Mouse (Mus musculus) forebrain, embryonic 16.5 days (tissue): ENCODE results near the gene Kif26b. TPM values are rescaled to one million over a fixed set of nuclear protein-coding genes. Genes with fewer than 3 reads are reported as not detected.
A peak's percentile ranks its signal among the peaks of the same experiment; 100 is the strongest.

Source experiments
- ATAC-seq: fragments of 200-750 bp; cut with Nextera tagmentation; 2 replicates; pipeline ENCODE4 v1.8.0; 2017; ENCODE audit warnings: mild to moderate bottlenecking, moderate library complexity
- H3K27ac ChIP-seq: fragments of 300-500 bp; sonication (generic); 2 replicates; pipeline ENCODE4 v1.5.1; 2014; ENCODE audit warnings: low read length, control low read depth
- H3K27me3 ChIP-seq: fragments of 300-500 bp; sonication (generic); replicated peaks from 2 replicates; pipeline ENCODE4 v1.6.1; 2014; ENCODE audit warnings: low read length; ENCODE audit not compliant: control insufficient read depth, insufficient read depth
- H3K36me3 ChIP-seq: fragments of 300-500 bp; sonication (generic); 2 replicates; pipeline ENCODE4 v1.6.1; 2014; ENCODE audit not compliant: control insufficient read depth, insufficient read depth
- H3K4me1 ChIP-seq: fragments of 300-500 bp; sonication (generic); replicated peaks from 2 replicates; pipeline ENCODE4 v1.6.1; 2014; ENCODE audit warnings: low read length; ENCODE audit not compliant: control insufficient read depth, insufficient read depth
- H3K4me2 ChIP-seq: fragments of 300-500 bp; sonication (generic); 2 replicates; pipeline ENCODE4 v1.6.1; 2014; ENCODE audit warnings: mild to moderate bottlenecking, low read length, control low read depth
- H3K4me3 ChIP-seq: fragments of 300-500 bp; sonication (generic); replicated peaks from 2 replicates; pipeline ENCODE4 v1.5.1; 2014; ENCODE audit warnings: mild to moderate bottlenecking, low read length, control low read depth
- H3K9ac ChIP-seq: fragments of 300-500 bp; sonication (generic); replicated peaks from 2 replicates; pipeline ENCODE4 v1.6.1; 2014; ENCODE audit warnings: low read depth, low read length, control low read depth
- H3K9me3 ChIP-seq: fragments of 300-500 bp; sonication (generic); 2 replicates; pipeline ENCODE4 v1.6.1; 2016; ENCODE audit warnings: low read length; ENCODE audit not compliant: control insufficient read depth
- WGBS: fragments of 180-500 bp; shearing (Covaris S2); extraction: QIAGEN DNeasy Blood & Tissue Kit; methylation state at CpG from one replicate; pipeline ENCODE4 v1.1.7; 2014; 5-methylcytosine and 5-hydroxymethylcytosine counted together
- polyA plus RNA-seq: library from polyadenylated mRNA; unstranded; fragments of >200 nt; fragmentation: Nextera tagmentation; extraction: Ambion mirVana; gene quantifications from 2 replicates; pipeline ENCODE4 v1.2.1, GENCODE M21; 2015

Kif26b gene
- polyA plus RNA-seq, 1 experiment from 2014 or later: 5.3 TPM

- H3K4me3 ChIP-seq: no peak overlapping the region
- WGBS: 81% methylated on average over 6 of the region's 6 CpGs
These were observed 334.8 kb downstream of the Kif26b start for GRCm38 (mm10) chr1:178863756-178864155.

GRCm38 (mm10) chr1:178864297-178864696 lies 335.4 kb downstream of the Kif26b start:
- peaks cover 12% of the 10 kb centered on the region for H3K4me1 ChIP-seq
- H3K4me3 ChIP-seq: no peak overlapping the region
- no peaks in the 10 kb centered on the region for H3K27me3 ChIP-seq
- no peak for ATAC-seq
- H3K9ac ChIP-seq: no peak overlapping the region
- 71% methylated on average over 4 of the region's 4 CpGs for WGBS
- H3K4me2 ChIP-seq: no peak overlapping the region
- no peaks in the 10 kb centered on the region for H3K9me3 ChIP-seq
- H3K27ac ChIP-seq: no peak overlapping the region
- H3K36me3 ChIP-seq: no peaks in the 10 kb centered on the region

More at GRCm38 (mm10) chr1:178863756-178864155, 334.8 kb downstream of the Kif26b start:
- no peak overlapping the region for H3K9ac ChIP-seq
- H3K4me2 ChIP-seq: no peak overlapping the region
- H3K9me3 ChIP-seq: no peaks in the 10 kb centered on the region
- H3K4me1 ChIP-seq: peaks cover 12% of the 10 kb centered on the region
- no peaks in the 10 kb centered on the region for H3K36me3 ChIP-seq
- no peak for ATAC-seq
- H3K27me3 ChIP-seq: no peaks in the 10 kb centered on the region
- H3K27ac ChIP-seq: no peak overlapping the region

- WGBS: 95% methylated on average over 4 of the region's 4 CpGs
- no peaks in the 10 kb centered on the region for H3K36me3 ChIP-seq
- H3K4me1 ChIP-seq: no peaks in the 10 kb centered on the region; the same call in 1 of the 2 replicates
- no peaks in the 10 kb centered on the region for H3K9me3 ChIP-seq
- H3K27me3 ChIP-seq: no peaks in the 10 kb centered on the region
- no peak overlapping the region for H3K9ac ChIP-seq
- H3K4me2 ChIP-seq: no peak overlapping the region
- no peak overlapping the region for H3K4me3 ChIP-seq
- ATAC-seq: no peak
- no peak overlapping the region for H3K27ac ChIP-seq
These were observed 337.8 kb downstream of the Kif26b start for GRCm38 (mm10) chr1:178866757-178867156.

GRCm38 (mm10) chr1:178871055-178871454 lies 342.1 kb downstream of the Kif26b start:
- Histone ChIP-seq H3K36me3 (no peaks in the 10 kb centered on the region), H3K9me3 (no peaks in the 10 kb centered on the region), H3K4me1 (no peaks in the 10 kb centered on the region), H3K27ac (no peak overlapping the region), H3K4me3 (no peak overlapping the region), H3K9ac (no peak overlapping the region), H3K4me2 (no peak overlapping the region), H3K27me3 (no peaks in the 10 kb centered on the region)
- no peak for ATAC-seq
- 57% methylated on average over 3 of the region's 3 CpGs for WGBS

- Histone ChIP-seq H3K36me3 (no peaks in the 10 kb centered on the region), H3K9me3 (no peaks in the 10 kb centered on the region), H3K27ac (no peak overlapping the region), H3K4me2 (no peak overlapping the region), H3K9ac (no peak overlapping the region), H3K4me1 (no peaks in the 10 kb centered on the region), H3K27me3 (no peaks in the 10 kb centered on the region), H3K4me3 (no peak overlapping the region)
- 41% methylated on average over 2 of the region's 2 CpGs for WGBS
- ATAC-seq: no peak
These were observed 348.0 kb downstream of the Kif26b start for GRCm38 (mm10) chr1:178876926-178877325.

GRCm38 (mm10) chr1:178878676-178879075 lies 349.8 kb downstream of the Kif26b start:
- Histone ChIP-seq H3K9me3 (no peaks in the 10 kb centered on the region), H3K27me3 (no peaks in the 10 kb centered on the region), H3K4me2 (no peak overlapping the region), H3K9ac (no peak overlapping the region), H3K27ac (no peak overlapping the region), H3K4me3 (no peak overlapping the region), H3K4me1 (no peaks in the 10 kb centered on the region), H3K36me3 (no peaks in the 10 kb centered on the region)
- WGBS: 50% methylated on average over 1 of the region's 1 CpGs
- ATAC-seq: no peak

- 85% methylated on average over 7 of the region's 7 CpGs for WGBS
- ATAC-seq: no peak
- Histone ChIP-seq H3K27ac (no peak overlapping the region), H3K4me3 (no peak overlapping the region), H3K9ac (no peak overlapping the region), H3K4me2 (no peak overlapping the region), H3K36me3 (no peaks in the 10 kb centered on the region), H3K4me1 (no peaks in the 10 kb centered on the region), H3K27me3 (no peaks in the 10 kb centered on the region), H3K9me3 (no peaks in the 10 kb centered on the region)
These were observed 352.0 kb downstream of the Kif26b start for GRCm38 (mm10) chr1:178880905-178881304.

- Histone ChIP-seq H3K27me3 (no peaks in the 10 kb centered on the region), H3K9ac (no peak overlapping the region), H3K4me3 (no peak overlapping the region), H3K4me2 (no peak overlapping the region), H3K27ac (no peak overlapping the region), H3K4me1 (no peaks in the 10 kb centered on the region; the same call in 1 of the 2 replicates), H3K36me3 (no peaks in the 10 kb centered on the region), H3K9me3 (no peaks in the 10 kb centered on the region)
- WGBS: 69% methylated on average over 5 of the region's 5 CpGs
- peak; percentile 55; the same call in 1 of the 2 replicates for ATAC-seq
These were observed 357.7 kb downstream of the Kif26b start for GRCm38 (mm10) chr1:178886671-178887070.

GRCm38 (mm10) chr1:178892376-178892775 lies 363.5 kb downstream of the Kif26b start:
- H3K27me3 ChIP-seq: no peaks in the 10 kb centered on the region
- 62% methylated on average over 6 of the region's 6 CpGs for WGBS

More at GRCm38 (mm10) chr1:178892376-178892775, 363.5 kb downstream of the Kif26b start:
- no peaks in the 10 kb centered on the region for H3K36me3 ChIP-seq
- peaks cover 12% of the 10 kb centered on the region for H3K4me1 ChIP-seq
- no peak overlapping the region for H3K27ac ChIP-seq
- H3K4me3 ChIP-seq: no peak overlapping the region
- H3K9ac ChIP-seq: no peak overlapping the region
- H3K9me3 ChIP-seq: no peaks in the 10 kb centered on the region
- H3K4me2 ChIP-seq: no peak overlapping the region
- ATAC-seq: no peak
